Mouse (Mus musculus): ENCODE results near the gene Ctbs. TPM values are rescaled to one million over a fixed set of nuclear protein-coding genes. Genes with fewer than 3 reads are reported as not detected.

The Ctbs gene
- total RNA-seq, 2 experiments from 2014 or later = 4.7 to 7.3 TPM

- no peak for ATAC-seq (replicated peaks; ENCODE audit: poor library complexity, severe bottlenecking)
These were observed 23.1 kb upstream of the Ctbs start for GRCm38 (mm10) chr3:146426489-146426888.

GRCm38 (mm10) chr3:146433063-146433462, 16.5 kb upstream of the Ctbs start:
- peak; percentile 37 for ATAC-seq (replicated peaks; ENCODE audit: poor library complexity, severe bottlenecking)

- no peak for ATAC-seq (replicated peaks; ENCODE audit: poor library complexity, severe bottlenecking)
These were observed 15.8 kb upstream of the Ctbs start for GRCm38 (mm10) chr3:146433681-146434350.

- no peak for ATAC-seq (replicated peaks; ENCODE audit: poor library complexity, severe bottlenecking)
These were observed 14.9 kb upstream of the Ctbs start for GRCm38 (mm10) chr3:146434686-146435085.

- no peak for ATAC-seq (replicated peaks; ENCODE audit: poor library complexity, severe bottlenecking)
These were observed 14.1 kb upstream of the Ctbs start for GRCm38 (mm10) chr3:146435533-146435932.

GRCm38 (mm10) chr3:146436114-146436513, 13.5 kb upstream of the Ctbs start:
- no peak for ATAC-seq (replicated peaks; ENCODE audit: poor library complexity, severe bottlenecking)

GRCm38 (mm10) chr3:146440011-146440410, 9.6 kb upstream of the Ctbs start:
- ATAC-seq (replicated peaks; ENCODE audit: poor library complexity, severe bottlenecking) = no peak

- no peak for ATAC-seq (replicated peaks; ENCODE audit: poor library complexity, severe bottlenecking)
These were observed 9.2 kb upstream of the Ctbs start for GRCm38 (mm10) chr3:146440422-146440821.

- ATAC-seq (replicated peaks; ENCODE audit: poor library complexity, severe bottlenecking) = no peak
These were observed 7.1 kb upstream of the Ctbs start for GRCm38 (mm10) chr3:146442484-146442883.

GRCm38 (mm10) chr3:146442936-146443335, 6.7 kb upstream of the Ctbs start:
- ATAC-seq (replicated peaks; ENCODE audit: poor library complexity, severe bottlenecking) = no peak

- no peak for ATAC-seq (replicated peaks; ENCODE audit: poor library complexity, severe bottlenecking)
These were observed 6.2 kb upstream of the Ctbs start for GRCm38 (mm10) chr3:146443380-146443779.

GRCm38 (mm10) chr3:146444880-146445279, 4.7 kb upstream of the Ctbs start:
- ATAC-seq (replicated peaks; ENCODE audit: poor library complexity, severe bottlenecking) = peak; percentile 66

GRCm38 (mm10) chr3:146447156-146447555, 2.4 kb upstream of the Ctbs start:
- ATAC-seq (replicated peaks; ENCODE audit: poor library complexity, severe bottlenecking) = no peak

GRCm38 (mm10) chr3:146447598-146447997, 2.0 kb upstream of the Ctbs start:
- ATAC-seq (replicated peaks; ENCODE audit: poor library complexity, severe bottlenecking) = no peak

- no peak for ATAC-seq (replicated peaks; ENCODE audit: poor library complexity, severe bottlenecking)
These were observed 1.2 kb upstream of the Ctbs start for GRCm38 (mm10) chr3:146448372-146448771.

GRCm38 (mm10) chr3:146448969-146449368, 626 bp upstream of the Ctbs start:
- ATAC-seq (replicated peaks; ENCODE audit: poor library complexity, severe bottlenecking) = no peak

- ATAC-seq (replicated peaks; ENCODE audit: poor library complexity, severe bottlenecking) = peak; percentile 90
These were observed 811 bp downstream of the Ctbs start for GRCm38 (mm10) chr3:146450371-146450841.

GRCm38 (mm10) chr3:146451375-146451774, 1.8 kb downstream of the Ctbs start:
- ATAC-seq (replicated peaks; ENCODE audit: poor library complexity, severe bottlenecking) = peak; percentile 13

GRCm38 (mm10) chr3:146462939-146463338, 13.3 kb downstream of the Ctbs start:
- ATAC-seq (replicated peaks; ENCODE audit: poor library complexity, severe bottlenecking) = no peak

- no peak for ATAC-seq (replicated peaks; ENCODE audit: poor library complexity, severe bottlenecking)
These were observed 19.6 kb downstream of the Ctbs start for GRCm38 (mm10) chr3:146469226-146469625.

- ATAC-seq (replicated peaks; ENCODE audit: poor library complexity, severe bottlenecking) = no peak
These were observed 23.1 kb downstream of the Ctbs start for GRCm38 (mm10) chr3:146472657-146473056.

GRCm38 (mm10) chr3:146473741-146474140, 24.1 kb downstream of the Ctbs start:
- no peak for ATAC-seq (replicated peaks; ENCODE audit: poor library complexity, severe bottlenecking)
